Mouse (Mus musculus) thymus, adult 2 months (tissue): ENCODE results near the gene Pde1b.

Experiments used
- CTCF ChIP-seq: fragments of 200-500 bp; IDR thresholded peaks from 2 replicates; pipeline ENCODE4 v1.5.1; 2012; ENCODE audit warnings: mild to moderate bottlenecking, control low read depth, low read length, moderate library complexity, borderline replicate concordance; ENCODE audit not compliant: control insufficient read depth, poor library complexity, insufficient read depth; ENCODE audit errors: extremely low read depth
- POLR2A ChIP-seq: fragments of 200-500 bp; IDR thresholded peaks from 2 replicates; pipeline ENCODE4 v1.6.1; 2012; ENCODE audit warnings: mild to moderate bottlenecking, low read length, control low read depth, moderate library complexity; ENCODE audit not compliant: control insufficient read depth, poor library complexity, insufficient read depth; ENCODE audit errors: extremely low read depth

GRCm38 (mm10) chr15:103503660-103504059, 826 bp downstream of the Pde1b start:
- TF ChIP-seq CTCF (no peak), POLR2A (no peak)
